Mouse (Mus musculus): ENCODE results near the gene Scamp3.

Scamp3 gene

GRCm38 (mm10) chr3:89163123-89163522 is 14.2 kb upstream of the Scamp3 start:
- no peak for DNase-seq (ENCODE audit: extremely low read depth, low read depth, low spot score)

- DNase-seq (ENCODE audit: extremely low read depth, low read depth, low spot score): no peak
Measured at GRCm38 (mm10) chr3:89163643-89164245, 13.5 kb upstream of the Scamp3 start.

- DNase-seq (ENCODE audit: extremely low read depth, low read depth, low spot score): no peak
Measured at GRCm38 (mm10) chr3:89164506-89165267, 12.6 kb upstream of the Scamp3 start, which contains the start of gene Clk2. Gene Clk2 (plus strand): TSS chr3:89164795.

- no peak for DNase-seq (ENCODE audit: extremely low read depth, low read depth, low spot score)
Measured at GRCm38 (mm10) chr3:89165268-89165870, 11.9 kb upstream of the Scamp3 start.

- DNase-seq (ENCODE audit: extremely low read depth, low read depth, low spot score): no peak
Measured at GRCm38 (mm10) chr3:89166945-89167344, 10.3 kb upstream of the Scamp3 start.

GRCm38 (mm10) chr3:89174844-89175243 is 2.4 kb upstream of the Scamp3 start:
- no peak for DNase-seq (ENCODE audit: extremely low read depth, low read depth, low spot score)

- DNase-seq (ENCODE audit: extremely low read depth, low read depth, low spot score): no peak
Measured at GRCm38 (mm10) chr3:89175544-89175943, 1.7 kb upstream of the Scamp3 start.

GRCm38 (mm10) chr3:89176421-89176820 is 852 bp upstream of the Scamp3 start:
- DNase-seq (ENCODE audit: extremely low read depth, low read depth, low spot score): no peak

- no peak for DNase-seq (ENCODE audit: extremely low read depth, low read depth, low spot score)
Measured at GRCm38 (mm10) chr3:89178107-89178385, 773 bp downstream of the Scamp3 start.

- DNase-seq (ENCODE audit: extremely low read depth, low read depth, low spot score): no peak
Measured at GRCm38 (mm10) chr3:89179056-89179455, 1.8 kb downstream of the Scamp3 start.

- no peak for DNase-seq (ENCODE audit: extremely low read depth, low read depth, low spot score)
Measured at GRCm38 (mm10) chr3:89181749-89182500, 4.7 kb downstream of the Scamp3 start.

- DNase-seq (ENCODE audit: extremely low read depth, low read depth, low spot score): no peak
Measured at GRCm38 (mm10) chr3:89182531-89183057, 5.3 kb downstream of the Scamp3 start.

GRCm38 (mm10) chr3:89183058-89183958 is 6.0 kb downstream of the Scamp3 start, which contains the start of gene Fam189b:
Gene Fam189b (plus strand): TSS chr3:89183143.
- no peak for DNase-seq (ENCODE audit: extremely low read depth, low read depth, low spot score)

GRCm38 (mm10) chr3:89183959-89184315 is 6.7 kb downstream of the Scamp3 start:
- no peak for DNase-seq (ENCODE audit: extremely low read depth, low read depth, low spot score)

- DNase-seq (ENCODE audit: extremely low read depth, low read depth, low spot score): no peak
Measured at GRCm38 (mm10) chr3:89187197-89187596, 9.9 kb downstream of the Scamp3 start.

GRCm38 (mm10) chr3:89187690-89188477 is 10.6 kb downstream of the Scamp3 start:
- DNase-seq (ENCODE audit: extremely low read depth, low read depth, low spot score): no peak

GRCm38 (mm10) chr3:89188478-89188875 is 11.2 kb downstream of the Scamp3 start:
- DNase-seq (ENCODE audit: extremely low read depth, low read depth, low spot score): no peak

GRCm38 (mm10) chr3:89190436-89190835 is 13.2 kb downstream of the Scamp3 start:
- no peak for DNase-seq (ENCODE audit: extremely low read depth, low read depth, low spot score)

- DNase-seq (ENCODE audit: extremely low read depth, low read depth, low spot score): no peak
Measured at GRCm38 (mm10) chr3:89193351-89193750, 16.1 kb downstream of the Scamp3 start.

GRCm38 (mm10) chr3:89193853-89194252 is 16.6 kb downstream of the Scamp3 start:
- DNase-seq (ENCODE audit: extremely low read depth, low read depth, low spot score): no peak

Data from fat pad, adult 2 months (tissue).